Mouse (Mus musculus): Measurements from ENCODE around the gene Gm49340.
"Not testable (repeated sequence)": the region's sequence is repeated elsewhere in the genome, so short reads cannot be mapped to it uniquely, and the experiment has no call there.

Gm49340 gene

DNA sequence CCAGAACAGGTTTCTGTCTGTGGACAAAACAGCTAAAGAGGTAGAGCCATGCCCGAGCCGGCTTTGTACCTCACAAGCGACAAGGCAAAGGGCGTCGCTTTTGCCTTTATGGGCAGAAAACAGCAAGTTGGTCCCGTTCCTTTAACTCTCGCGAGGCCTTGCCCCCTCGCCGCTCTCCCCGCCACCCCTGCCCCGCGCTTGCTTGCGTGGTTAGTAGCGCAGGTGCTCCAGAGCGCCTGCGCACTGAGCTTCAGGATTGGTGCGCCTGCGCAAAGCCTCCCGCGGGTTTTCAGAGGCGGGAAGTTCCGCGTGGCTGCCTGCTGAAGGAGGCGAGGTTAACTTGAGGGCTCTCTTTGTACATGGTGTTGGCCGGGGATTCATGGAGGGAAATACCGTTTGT lies at the start of gene Gm49340, which contains the start of the genes Aspa and Spata22:
TSS of gene Gm49340 (plus strand) at position 300 of the 400 bp plus-strand sequence.
TSS of gene Aspa (minus strand) at position 155 of the 400 bp plus-strand sequence.
TSS of gene Spata22 (plus strand) at position 300 of the 400 bp plus-strand sequence.
- no peak for DNase-seq (ENCODE audit: low read depth)

DNA sequence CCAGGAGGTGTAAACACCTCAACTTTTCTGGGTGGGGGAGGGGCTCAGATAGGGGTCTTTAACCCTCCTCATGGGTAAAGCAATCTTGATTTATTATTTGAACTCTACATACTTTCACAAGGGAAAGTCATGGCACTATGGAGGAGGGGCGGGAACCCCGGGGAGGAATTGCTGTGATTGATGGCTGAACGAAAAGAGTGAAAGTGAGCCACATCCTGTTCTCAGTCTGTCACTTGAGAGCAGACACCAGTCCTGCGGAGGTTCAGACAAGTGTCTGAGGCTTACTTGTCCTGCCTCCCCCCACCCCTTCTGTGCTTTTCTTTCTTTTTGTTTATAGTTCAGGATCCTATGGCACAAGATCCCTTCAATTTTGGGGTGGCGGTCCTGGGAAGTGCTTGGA lies 48.8 kb upstream of the Gm49340 start:
- DNase-seq (ENCODE audit: low read depth): no peak

DNA sequence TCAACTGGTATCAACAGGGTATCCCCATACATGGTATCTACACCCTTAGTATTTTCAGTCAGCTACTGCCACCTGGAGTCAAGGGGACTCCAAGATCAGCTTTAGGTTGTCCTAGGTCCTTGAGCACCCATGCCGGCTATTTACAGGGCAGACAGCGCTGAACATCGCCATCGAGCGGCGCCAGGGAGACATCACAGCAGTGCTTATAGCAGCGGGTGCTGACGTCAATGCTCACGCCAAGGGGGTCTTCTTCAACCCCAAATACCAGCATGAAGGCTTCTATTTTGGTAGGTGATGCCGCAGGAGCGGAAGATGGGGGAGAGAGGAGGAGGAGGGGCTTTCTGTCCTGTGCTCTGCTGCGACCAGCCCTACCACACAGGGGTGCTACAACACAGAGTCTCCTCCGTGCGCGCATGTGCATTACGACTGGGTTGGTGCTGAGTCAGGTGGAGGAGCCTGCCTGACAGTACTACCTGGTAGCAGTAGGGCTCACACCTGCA lies 48.0 kb upstream of the Gm49340 start:
- DNase-seq (ENCODE audit: low read depth): peak; percentile 60

DNA sequence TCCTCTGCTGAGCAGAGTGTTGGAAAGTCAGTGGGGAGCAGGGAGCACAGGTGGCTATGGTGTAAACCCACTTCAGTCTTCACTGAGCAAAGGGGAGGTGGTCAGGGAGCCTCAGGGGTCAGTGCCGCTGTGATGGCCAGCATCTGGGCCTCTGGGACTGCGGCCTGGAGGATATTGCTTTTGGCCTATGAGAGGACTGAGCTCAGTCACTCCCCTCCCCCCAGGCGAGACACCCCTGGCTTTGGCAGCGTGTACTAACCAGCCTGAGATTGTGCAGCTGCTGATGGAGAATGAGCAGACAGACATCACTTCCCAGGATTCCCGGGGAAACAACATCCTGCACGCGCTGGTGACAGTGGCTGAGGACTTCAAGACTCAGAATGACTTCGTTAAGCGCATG lies 46.2 kb upstream of the Gm49340 start:
- DNase-seq (ENCODE audit: low read depth): no peak

DNA sequence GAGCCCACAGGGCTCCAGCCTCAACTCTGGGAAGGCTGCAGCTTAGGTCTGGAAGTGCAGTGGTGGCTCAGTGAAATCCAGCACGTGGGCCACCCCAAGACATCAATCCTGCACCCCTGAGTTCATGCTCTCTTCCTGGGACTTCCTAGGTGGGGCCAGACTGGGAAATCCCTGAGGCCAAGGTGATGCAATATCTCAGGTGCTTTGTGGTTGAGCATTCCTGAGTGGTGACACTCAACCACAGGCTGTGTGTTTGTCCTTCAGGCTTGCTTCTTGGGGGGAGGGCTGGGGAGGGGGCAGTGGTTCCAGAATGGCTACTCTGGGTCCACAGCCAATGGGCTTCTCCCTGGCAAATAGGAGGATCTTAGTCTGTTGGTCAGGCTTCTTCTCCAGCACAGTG lies 45.6 kb upstream of the Gm49340 start:
- peak; percentile 31 for DNase-seq (ENCODE audit: low read depth)

DNA sequence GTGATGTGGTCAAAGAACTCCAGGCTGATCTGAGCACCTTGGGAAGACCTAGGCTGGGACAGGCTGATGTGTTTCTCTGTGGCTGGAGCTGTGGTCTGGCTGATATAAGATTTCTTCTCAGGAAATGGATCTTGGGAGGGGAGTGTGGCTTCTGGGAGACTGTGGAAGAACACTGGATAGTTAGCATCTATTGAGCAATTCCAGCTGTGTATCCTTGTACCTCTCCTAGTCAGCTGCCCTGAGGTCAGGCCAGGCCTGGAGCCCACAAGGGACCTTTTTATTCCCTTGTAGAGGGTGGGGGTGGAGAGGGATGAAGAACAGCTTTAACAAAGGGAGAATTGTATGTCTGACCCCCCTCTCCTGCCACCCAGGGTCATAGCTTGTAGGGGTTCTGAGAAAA lies 45.2 kb upstream of the Gm49340 start:
- DNase-seq (ENCODE audit: low read depth): peak; percentile 51

DNA sequence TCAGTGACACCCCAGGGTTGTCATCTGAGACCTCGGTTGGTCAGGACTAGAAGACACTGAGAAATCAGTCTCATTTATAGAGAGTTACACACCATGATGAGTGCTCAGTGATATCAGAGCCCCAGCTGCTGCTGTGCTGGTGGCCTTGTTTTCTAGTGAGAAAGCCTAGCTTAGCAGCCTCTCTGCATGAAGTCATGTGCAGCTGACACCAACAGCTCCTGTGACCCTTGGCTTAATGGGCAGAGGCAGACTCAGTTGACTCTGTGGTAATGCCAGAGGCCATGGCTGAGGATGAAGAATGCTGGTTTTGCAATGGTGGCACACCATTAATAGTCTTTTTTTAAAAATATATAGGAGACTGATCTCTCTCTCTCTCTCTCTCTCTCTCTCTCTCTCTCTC lies 39.9 kb upstream of the Gm49340 start:
- no peak for DNase-seq (ENCODE audit: low read depth)

DNA sequence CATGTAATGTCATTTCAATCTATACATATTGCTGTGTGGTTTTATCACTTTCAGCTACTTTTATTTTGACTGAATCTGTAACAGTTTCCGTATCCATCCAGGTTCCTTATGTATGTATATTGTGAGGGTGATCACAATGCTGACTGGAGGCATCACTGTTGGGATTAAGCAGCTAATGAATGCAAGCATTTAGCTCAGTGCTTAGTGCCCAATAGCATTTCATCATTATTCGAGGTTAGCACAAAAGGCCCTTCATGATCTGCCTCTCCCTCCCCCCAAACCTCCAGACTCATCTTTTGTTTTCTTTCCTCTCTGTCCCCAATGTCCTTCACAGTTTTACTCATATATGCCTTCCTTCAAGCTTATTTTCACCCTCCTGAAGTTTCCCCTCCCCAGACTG lies 26.4 kb upstream of the Gm49340 start:
- no peak for DNase-seq (ENCODE audit: low read depth)

DNA sequence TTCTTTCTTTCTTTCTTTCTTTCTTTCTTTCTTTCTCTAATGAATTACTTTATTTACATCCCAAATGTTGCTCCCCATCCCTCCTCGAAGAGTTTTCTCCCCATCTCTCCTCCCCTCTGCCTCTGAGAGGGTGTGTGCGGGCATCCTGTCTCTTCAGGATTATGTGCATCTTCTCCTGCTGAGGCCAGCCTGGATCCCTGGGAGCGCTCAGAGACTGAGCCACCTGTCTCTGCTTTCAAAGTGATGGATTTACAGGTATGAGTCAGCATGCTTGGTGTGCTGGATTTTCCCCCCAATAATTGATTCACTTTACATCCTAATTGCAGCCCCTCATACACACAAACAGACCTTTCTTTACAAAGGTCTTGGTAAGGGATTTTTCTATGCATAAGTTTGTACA lies 13.6 kb upstream of the Gm49340 start:
- DNase-seq (ENCODE audit: low read depth): no peak

DNA sequence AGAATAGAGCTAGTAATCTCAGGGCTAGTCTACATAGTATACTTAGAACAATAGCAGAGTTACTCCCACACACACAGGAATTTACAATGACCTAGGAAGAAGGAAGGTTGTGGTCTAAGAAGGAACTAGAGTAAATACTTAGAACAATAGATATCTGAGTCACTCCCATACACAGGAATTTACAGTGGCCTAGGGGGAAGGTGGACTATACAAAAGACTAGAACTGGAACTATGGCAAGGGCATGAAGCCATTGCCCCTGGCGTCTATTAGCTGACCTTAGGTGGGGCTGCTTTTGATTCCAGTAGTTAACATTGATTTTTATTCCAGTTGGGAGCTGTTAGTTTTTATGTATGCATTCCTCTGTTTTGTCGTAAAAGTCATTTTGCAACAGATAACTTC lies 11.0 kb upstream of the Gm49340 start:
- DNase-seq (ENCODE audit: low read depth): not testable (repeated sequence)

DNA sequence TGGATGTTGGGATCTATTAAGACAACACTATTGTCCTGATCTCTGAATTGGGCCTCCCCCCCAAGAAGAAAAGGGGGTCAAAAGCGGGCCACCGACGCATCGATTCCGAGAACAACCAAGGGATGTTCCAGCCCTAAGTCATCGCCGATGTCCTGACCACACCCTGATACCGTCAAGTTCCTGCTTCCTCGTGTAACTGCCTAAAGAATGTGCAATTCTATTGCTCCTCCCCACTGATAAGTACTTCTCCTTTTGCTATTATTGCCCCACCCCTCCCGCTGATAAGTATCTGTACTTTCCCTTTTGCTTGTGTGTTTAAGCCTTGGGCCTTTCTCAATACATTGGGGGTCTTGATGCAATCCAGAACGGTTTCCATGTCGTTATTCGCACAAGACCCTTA lies 8.5 kb upstream of the Gm49340 start:
- DNase-seq (ENCODE audit: low read depth): not testable (repeated sequence)

DNA sequence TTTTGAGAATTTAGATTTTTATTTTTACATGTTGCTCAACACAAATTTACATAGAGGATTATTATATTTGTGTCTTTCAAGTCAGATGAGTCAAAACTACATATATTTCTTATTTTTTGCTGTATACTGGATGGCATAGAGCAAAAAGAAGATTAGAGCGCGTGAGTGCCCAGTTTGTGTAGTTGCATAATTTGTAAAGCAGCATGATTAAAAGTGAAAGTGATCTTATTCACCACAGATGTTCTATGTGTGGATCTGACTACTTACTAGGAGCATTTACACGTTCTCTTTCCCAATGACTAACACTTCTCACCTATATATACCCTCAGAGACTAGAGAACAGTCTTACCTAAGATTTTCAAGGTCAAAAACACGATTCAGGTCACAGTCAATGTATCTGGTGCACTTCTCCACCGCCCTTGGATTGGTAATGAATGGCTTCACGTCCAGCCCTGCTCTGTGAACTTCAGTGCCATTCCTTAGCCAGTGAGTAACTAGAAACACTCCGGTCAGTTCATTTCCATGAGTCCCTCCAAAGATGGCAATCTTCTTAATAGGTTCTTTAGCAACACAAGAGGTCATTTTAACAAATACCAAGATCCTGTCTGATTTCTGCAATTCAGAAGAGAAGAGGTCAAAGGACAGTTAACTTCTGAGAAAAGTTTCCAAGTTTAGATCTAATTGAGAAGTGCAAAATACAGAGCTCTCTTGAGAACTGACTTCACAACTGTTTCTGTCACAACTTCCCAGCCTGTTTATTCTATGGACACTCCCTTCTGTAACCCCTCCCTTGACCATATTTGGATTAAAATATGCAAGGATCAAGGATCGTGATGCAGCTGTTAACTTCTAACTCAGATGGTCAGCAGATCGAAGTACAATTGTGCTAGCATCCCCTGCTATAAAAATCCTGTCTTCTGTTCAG lies 5.4 kb upstream of the Gm49340 start:
- no peak for DNase-seq (ENCODE audit: low read depth)

DNA sequence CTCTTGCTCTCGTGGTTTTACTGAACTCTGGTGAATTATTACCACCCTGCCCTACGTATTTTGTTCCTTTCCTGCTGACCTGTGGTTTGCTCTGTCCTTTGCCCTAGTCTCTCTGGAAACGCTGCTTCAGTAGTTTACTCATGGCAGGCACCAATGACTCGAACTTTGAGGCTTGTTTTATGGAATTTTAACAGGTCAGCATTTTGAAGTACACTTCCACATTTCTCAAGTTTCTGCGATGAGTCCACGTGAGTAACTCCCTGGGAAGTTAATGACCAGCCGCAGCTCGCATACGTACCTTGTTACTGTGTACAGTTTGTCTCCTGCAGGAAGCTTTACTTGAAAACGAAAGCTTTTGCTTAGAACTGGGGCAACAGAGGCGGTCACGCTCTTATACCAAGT lies 3.1 kb upstream of the Gm49340 start:
- peak; percentile 27 for DNase-seq (ENCODE audit: low read depth)

DNA sequence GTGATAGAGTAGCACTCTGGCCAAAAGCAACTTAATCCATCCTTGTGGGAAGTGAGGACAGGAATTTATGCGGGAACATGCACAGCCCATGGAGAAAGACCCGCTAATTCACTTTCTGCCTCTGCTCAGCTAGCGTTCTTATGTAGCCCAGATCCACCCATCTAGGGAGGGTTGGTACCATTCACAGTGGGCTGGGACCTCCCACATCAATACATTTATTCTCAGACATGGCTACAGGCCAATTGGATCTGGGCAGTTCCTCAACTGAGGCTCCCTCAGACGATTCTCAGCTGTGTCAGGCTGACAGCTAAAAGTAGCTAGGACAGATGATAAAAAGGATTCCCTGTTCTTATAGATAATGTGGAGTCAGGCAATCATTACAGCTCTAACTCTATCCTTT lies 2.2 kb upstream of the Gm49340 start:
- DNase-seq (ENCODE audit: low read depth): no peak

DNA sequence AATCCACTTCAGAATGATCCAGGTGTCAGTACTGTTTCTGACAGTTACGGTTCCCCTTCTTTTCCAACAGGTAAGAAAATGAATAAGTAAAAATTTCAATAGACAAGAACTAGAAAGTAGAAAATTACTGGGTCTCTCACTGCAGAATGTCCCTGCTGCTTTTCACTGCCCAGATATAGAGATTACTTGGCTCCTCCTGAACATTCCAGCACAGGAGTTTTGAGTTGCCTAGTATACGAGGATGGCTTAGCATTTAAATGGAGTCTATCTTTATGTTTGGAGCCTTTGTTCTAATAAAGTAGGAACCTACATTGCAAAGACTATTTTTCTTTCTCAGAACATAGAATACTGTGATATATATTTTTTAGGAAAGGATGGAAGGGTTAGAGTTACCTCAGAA lies 3.8 kb downstream of the Gm49340 start:
- no peak for DNase-seq (ENCODE audit: low read depth)

DNA sequence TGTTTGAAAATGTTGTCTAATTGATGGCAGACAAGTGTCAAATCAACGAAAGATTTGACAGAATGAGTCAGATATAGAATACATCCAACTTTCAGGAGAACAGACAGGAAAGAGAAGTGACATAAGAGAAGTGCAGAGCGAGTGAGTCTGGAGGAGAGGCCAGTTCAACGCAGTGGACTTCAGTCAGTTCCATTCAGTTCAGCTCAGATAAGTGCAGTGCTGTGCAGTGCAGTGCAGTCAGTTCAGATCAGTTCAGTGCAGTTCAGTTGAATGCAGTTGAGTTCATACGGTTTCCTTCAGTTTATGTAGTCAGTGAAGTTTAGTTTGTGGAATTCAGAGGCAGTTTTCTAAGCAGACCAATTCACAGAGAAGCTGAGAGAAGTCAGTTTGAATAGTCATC lies 7.4 kb downstream of the Gm49340 start:
- no peak for DNase-seq (ENCODE audit: low read depth)

DNA sequence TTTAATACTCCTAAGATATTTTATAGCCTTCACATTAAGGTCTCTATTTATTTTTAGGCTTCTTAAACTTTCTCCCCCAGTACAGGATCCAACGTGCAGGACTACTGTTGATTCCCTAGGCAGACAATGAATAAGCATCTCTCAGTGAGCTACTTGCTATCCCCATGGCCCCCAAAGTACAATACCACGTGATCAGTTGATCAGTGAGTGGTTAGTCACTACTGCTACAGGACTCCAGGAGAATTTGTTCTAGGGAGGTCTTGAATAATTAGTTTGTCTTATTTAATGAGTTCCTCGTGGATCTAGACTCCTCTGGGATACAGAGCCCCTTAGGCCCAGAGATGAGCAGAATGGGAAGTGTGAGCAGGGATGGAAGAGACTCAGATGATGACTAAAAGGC lies 20.9 kb downstream of the Gm49340 start, which contains the start of gene Olfr20:
TSS of gene Olfr20 (plus strand) at position 301 of the 400 bp plus-strand sequence.
- no peak for DNase-seq (ENCODE audit: low read depth)

DNA sequence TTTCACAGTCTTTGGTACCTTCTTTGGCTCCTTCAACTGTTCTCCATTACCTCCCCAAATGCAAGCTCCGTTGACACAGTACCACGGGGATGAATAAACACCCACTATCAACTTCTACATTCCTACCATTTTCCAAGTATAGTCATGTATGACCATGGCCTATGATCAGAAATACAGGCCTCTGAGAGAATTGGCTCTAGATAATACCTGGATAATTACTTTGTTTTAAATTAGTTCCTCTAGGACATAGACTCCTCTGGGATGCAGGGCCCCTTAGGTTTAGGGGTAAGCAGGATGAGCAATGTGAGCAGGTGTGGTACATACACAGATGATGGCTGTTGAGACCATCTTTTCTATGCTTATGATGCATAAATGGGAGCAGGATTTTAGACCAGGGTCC lies 41.4 kb downstream of the Gm49340 start, which contains the start of gene Olfr376:
TSS of gene Olfr376 (plus strand) at position 301 of the 400 bp plus-strand sequence.
- no peak for DNase-seq (ENCODE audit: low read depth)

DNA sequence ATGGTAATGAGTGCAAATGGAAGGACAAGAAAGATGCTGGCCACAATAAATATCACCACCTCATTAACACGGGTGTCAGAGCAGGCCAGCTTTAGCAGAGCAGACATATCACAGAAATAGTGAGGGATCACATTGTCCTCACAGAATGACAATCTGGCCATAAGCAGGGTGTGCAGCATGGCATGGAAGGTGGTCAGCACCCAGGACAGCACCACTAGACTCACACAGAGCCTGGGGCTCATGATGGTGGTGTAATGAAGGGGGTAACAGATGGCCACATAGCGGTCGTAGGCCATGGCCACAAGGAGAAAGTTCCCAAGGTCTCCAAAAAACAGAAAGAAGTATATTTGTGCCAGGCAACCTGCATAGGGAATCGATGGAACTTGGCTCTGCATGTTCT lies 65.8 kb downstream of the Gm49340 start:
- DNase-seq (ENCODE audit: low read depth): no peak

DNA sequence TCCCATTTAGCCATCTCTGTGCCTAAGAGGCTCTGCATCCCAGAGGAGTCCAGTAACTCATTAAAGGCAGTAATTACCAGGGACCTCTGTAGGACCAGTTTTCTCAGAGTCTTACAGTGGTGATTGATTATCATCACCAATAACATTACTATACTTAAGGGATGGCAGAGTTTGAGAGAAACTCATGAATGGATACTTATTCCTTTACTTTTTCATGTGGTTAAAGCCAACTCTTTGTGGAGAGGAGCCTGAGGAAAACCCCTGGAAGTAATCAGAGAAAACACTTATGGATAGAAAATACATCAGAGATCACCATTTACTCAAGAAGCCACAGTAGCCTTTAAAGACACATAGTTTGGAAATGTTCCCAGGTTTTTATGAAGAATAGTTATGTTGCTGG lies 70.0 kb downstream of the Gm49340 start, which contains the start of gene Olfr1:
TSS of gene Olfr1 (minus strand) at position 101 of the 400 bp plus-strand sequence.
- DNase-seq (ENCODE audit: low read depth): no peak

All from fibroblast of lung, adult 2 months (primary cell).